Mouse (Mus musculus) MEL (cell line): Measurements from ENCODE around the gene Abt1. TPM values are rescaled to one million over a fixed set of nuclear protein-coding genes. Genes with fewer than 3 reads are reported as not detected.

ENCODE experiments used
- DNase-seq: peaks from one replicate; pipeline ENCODE4 v3.0.0; 2011; ENCODE audit warnings: low read depth, low spot score
- H3K27ac ChIP-seq: 2 replicates; pipeline ENCODE4 v1.5.1; 2012; ENCODE audit warnings: low read depth, mild to moderate bottlenecking, control low read depth, low read length, moderate library complexity; ENCODE audit not compliant: control insufficient read depth
- H3K27me3 ChIP-seq, 2 experiments: fragments of 150-350 bp in 1 of 2; sonication (generic) in 1 of 2; 2 replicates each; pipeline ENCODE4 v1.6.1; 2012; ENCODE audit warnings: low read length in 2 of 2, mild to moderate bottlenecking in 2 of 2, improper control_type of control experiment in 1 of 2, moderate library complexity in 1 of 2; ENCODE audit not compliant: insufficient read depth in 2 of 2, control insufficient read depth in 1 of 2
- H3K36me3 ChIP-seq, 2 experiments: 2 replicates each; pipeline ENCODE4 v1.6.1; 2012 to 2014; ENCODE audit warnings: low read length in 2 of 2, improper control_type of control experiment in 1 of 2, inconsistent platforms in 1 of 2, mild to moderate bottlenecking in 1 of 2; ENCODE audit not compliant: insufficient read depth in 2 of 2, control insufficient read depth in 1 of 2
- H3K4me1 ChIP-seq, 2 experiments: fragments of 150-350 bp in 1 of 2; sonication (generic) in 1 of 2; 2 replicates each; pipeline ENCODE4 v1.6.1; 2012; ENCODE audit warnings: low read length in 2 of 2, improper control_type of control experiment in 1 of 2, mild to moderate bottlenecking in 1 of 2; ENCODE audit not compliant: insufficient read depth in 2 of 2, control insufficient read depth in 1 of 2
- H3K4me3 ChIP-seq, 2 experiments: fragments of 150-350 bp in 1 of 2; sonication (generic) in 1 of 2; 2 replicates each; pipeline ENCODE4 v1.5.1; 2012; ENCODE audit warnings: low read depth in 2 of 2, low read length in 2 of 2, mild to moderate bottlenecking in 2 of 2, moderate library complexity in 2 of 2, control low read depth in 1 of 2, improper control_type of control experiment in 1 of 2; ENCODE audit not compliant: control insufficient read depth in 1 of 2, insufficient read depth in 1 of 2
- H3K79me2 ChIP-seq: 2 replicates; pipeline ENCODE4 v1.6.1; 2012; ENCODE audit warnings: mild to moderate bottlenecking, low read length, moderate library complexity; ENCODE audit not compliant: control insufficient read depth, poor library complexity, insufficient read depth
- H3K9ac ChIP-seq: 2 replicates; pipeline ENCODE4 v1.6.1; 2012; ENCODE audit warnings: low read depth, mild to moderate bottlenecking, control low read depth, low read length, moderate library complexity; ENCODE audit not compliant: control insufficient read depth, poor library complexity, severe bottlenecking
- H3K9me3 ChIP-seq: fragments of 150-350 bp; sonication (generic); replicated peaks from 2 replicates; pipeline ENCODE4 v1.6.1; 2012; ENCODE audit warnings: mild to moderate bottlenecking, low read length, improper control_type of control experiment, moderate library complexity; ENCODE audit not compliant: insufficient read depth
- CHD1 ChIP-seq: IDR thresholded peaks from 2 replicates; pipeline ENCODE4 v1.6.1; 2012; ENCODE audit warnings: low read depth, mild to moderate bottlenecking, inconsistent platforms, low read length, improper control_type of control experiment
- E2F4 ChIP-seq: IDR thresholded peaks from 2 replicates; pipeline ENCODE4 v1.6.1; 2011; ENCODE audit warnings: low read depth, low read length, improper control_type of control experiment, borderline replicate concordance
- EP300 ChIP-seq, 2 experiments: IDR thresholded peaks; 2 replicates each; pipeline ENCODE4 v1.6.1; 2011; ENCODE audit warnings: improper control_type of control experiment in 2 of 2, low read length in 2 of 2, low read depth in 1 of 2, mild to moderate bottlenecking in 1 of 2
- GABPA ChIP-seq: IDR thresholded peaks from 2 replicates; pipeline ENCODE4 v1.6.1; 2012; ENCODE audit warnings: low read depth, mild to moderate bottlenecking, inconsistent platforms, low read length, improper control_type of control experiment, moderate library complexity
- GATA1 ChIP-seq: IDR thresholded peaks from 2 replicates; pipeline ENCODE4 v1.6.1; 2011; ENCODE audit warnings: low read depth, low read length, improper control_type of control experiment
- MAX ChIP-seq: IDR thresholded peaks from 2 replicates; pipeline ENCODE4 v1.6.1; 2011; ENCODE audit warnings: low read length, improper control_type of control experiment
- MEF2A ChIP-seq: IDR thresholded peaks from 2 replicates; pipeline ENCODE4 v1.6.1; 2014; ENCODE audit warnings: low read depth, mild to moderate bottlenecking, inconsistent platforms, low read length, improper control_type of control experiment; ENCODE audit not compliant: poor library complexity, insufficient replicate concordance, severe bottlenecking; ENCODE audit errors: extremely low read depth
- MXI1 ChIP-seq: IDR thresholded peaks from 2 replicates; pipeline ENCODE4 v1.6.1; 2011; ENCODE audit warnings: mild to moderate bottlenecking, low read depth, low read length, improper control_type of control experiment
- MYC ChIP-seq: IDR thresholded peaks from 2 replicates; pipeline ENCODE4 v1.6.1; 2011; ENCODE audit warnings: low read depth, mild to moderate bottlenecking, low read length, improper control_type of control experiment, moderate library complexity
- NELFE ChIP-seq: IDR thresholded peaks from 2 replicates; pipeline ENCODE4 v1.6.1; 2011; ENCODE audit warnings: low read depth, low read length, improper control_type of control experiment
- RCOR1 ChIP-seq: IDR thresholded peaks from 2 replicates; pipeline ENCODE4 v1.6.1; 2012; ENCODE audit warnings: low read depth, mild to moderate bottlenecking, inconsistent platforms, low read length, improper control_type of control experiment
- TAL1 ChIP-seq: IDR thresholded peaks from 2 replicates; pipeline ENCODE4 v1.6.1; 2012; ENCODE audit warnings: mild to moderate bottlenecking, inconsistent platforms, low read length, moderate library complexity, mixed read lengths
- TBP ChIP-seq: IDR thresholded peaks from 2 replicates; pipeline ENCODE4 v1.8.0; 2011; ENCODE audit warnings: low read depth, low read length, improper control_type of control experiment
- USF2 ChIP-seq, 2 experiments: IDR thresholded peaks; 2 replicates each; pipeline ENCODE4 v1.6.1; 2011 to 2012; ENCODE audit warnings: improper control_type of control experiment in 2 of 2, low read length in 2 of 2, borderline replicate concordance in 1 of 2, inconsistent platforms in 1 of 2, low read depth in 1 of 2, mild to moderate bottlenecking in 1 of 2; ENCODE audit not compliant: insufficient read depth in 1 of 2
- ZC3H11A ChIP-seq: IDR thresholded peaks from 2 replicates; pipeline ENCODE4 v1.6.1; 2012; ENCODE audit warnings: low read depth, mild to moderate bottlenecking, inconsistent platforms, low read length, improper control_type of control experiment
- ZKSCAN1 ChIP-seq: IDR thresholded peaks from 2 replicates; pipeline ENCODE4 v1.6.1; 2012; ENCODE audit warnings: low read depth, mild to moderate bottlenecking, inconsistent platforms, low read length, improper control_type of control experiment, moderate library complexity
- polyA plus RNA-seq, 2 experiments: library from polyadenylated mRNA; stranded (reverse) in 1 of 2; unstranded in 1 of 2; fragments of >175 nt in 1 of 2; fragments of >200 nt in 1 of 2; gene quantifications; 2 replicates each; pipeline versions ENCODE4 v1.2.1 to v1.2.4; 2012; ENCODE audit warnings: low replicate concordance in 2 of 2, low read depth in 1 of 2; ENCODE audit not compliant: insufficient read length in 2 of 2, insufficient read depth in 1 of 2, missing spikeins in 1 of 2
- total RNA-seq: library from RNA; depleted of rRNA; stranded (reverse); fragments of 300-350 nt; gene quantifications from 2 replicates; pipeline ENCODE4 v1.2.3, GENCODE M21; 2012

Abt1 gene
- total and polyA plus RNA-seq, 3 experiments: 14.2 to 16.2 TPM; not detected in 1

- H3K27ac ChIP-seq: peak overlapping the region; percentile 52
- no peaks in the 10 kb centered on the region for H3K27me3 ChIP-seq
- no peaks in the 10 kb centered on the region for H3K9me3 ChIP-seq
- H3K36me3 ChIP-seq: no peaks in the 10 kb centered on the region
- peaks cover 0 to 4% of the 10 kb centered on the region in 2 experiments; a peak in 1 of 4 replicates for H3K4me1 ChIP-seq
- no peak for TF ChIP-seq CHD1
- TF ChIP-seq EP300 (IDR thresholded peaks at IDR 0.05; ENCODE audit: low read depth in 1 of 2, low read length in 2 of 2): no peak
- TF ChIP-seq NELFE: no peak
- TF ChIP-seq E2F4: no peak
- TF ChIP-seq TAL1: no peak
- no peak for TF ChIP-seq MXI1
- TF ChIP-seq GABPA: no peak
- TF ChIP-seq MAX: no peak
- TF ChIP-seq GATA1: no peak
- TF ChIP-seq, all 39 proteins: peak for 0
- H3K9ac ChIP-seq: peak overlapping the region; percentile 66
- peak; percentile 77 for DNase-seq
- H3K79me2 ChIP-seq: no peaks in the 10 kb centered on the region; the same call in 1 of the 2 replicates
- peak overlapping the region; percentile 65 to 83 for H3K4me3 ChIP-seq
Observed at GRCm38 (mm10) chr13:23435241-23435640, 11.6 kb upstream of the Abt1 start.

DNA sequence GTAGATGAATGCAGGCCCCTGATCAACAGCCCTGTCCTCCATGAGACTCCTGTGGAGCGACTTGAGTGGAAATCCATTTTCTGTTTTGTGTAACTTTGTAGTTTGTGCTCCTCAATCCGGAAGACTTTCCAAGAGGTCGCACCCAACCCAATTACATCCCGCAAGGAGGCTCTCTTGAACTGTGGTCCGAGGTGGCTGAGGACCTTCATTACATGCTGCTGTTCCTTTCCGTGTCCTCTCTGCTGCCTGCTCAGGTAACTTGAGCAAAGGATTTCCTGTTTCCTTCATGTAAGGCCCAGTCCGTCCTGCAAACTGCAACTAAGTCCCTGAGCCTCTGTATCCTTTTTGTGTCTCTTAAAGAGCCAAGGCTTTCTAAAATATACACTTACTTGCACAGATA, 10.8 kb upstream of the Abt1 start:
- peak overlapping the region; percentile 65 to 72 for H3K4me3 ChIP-seq
- H3K4me1 ChIP-seq: no peaks in the 10 kb centered on the region
- H3K79me2 ChIP-seq: no peaks in the 10 kb centered on the region; the same call in 1 of the 2 replicates
- peak overlapping the region; percentile 68 for H3K9ac ChIP-seq
- peak overlapping the region; percentile 64 for H3K27ac ChIP-seq
- H3K27me3 ChIP-seq: no peaks in the 10 kb centered on the region
- H3K36me3 ChIP-seq: no peaks in the 10 kb centered on the region
- peak; percentile 71; the same call in 1 of the 2 replicates for TF ChIP-seq TBP
- no peak for TF ChIP-seq MEF2A
- no peaks in the 10 kb centered on the region for H3K9me3 ChIP-seq
- DNase-seq: peak; percentile 81

GRCm38 (mm10) chr13:23433801-23434200, 10.1 kb upstream of the Abt1 start:
- Histone ChIP-seq H3K9ac (peak overlapping the region; percentile 70), H3K36me3 (peaks cover 0 to 4% of the 10 kb centered on the region in 2 experiments; a peak in 1 of 4 replicates), H3K9me3 (no peaks in the 10 kb centered on the region), H3K79me2 (no peaks in the 10 kb centered on the region; the same call in 1 of the 2 replicates), H3K27ac (no peak overlapping the region), H3K4me3 (peak overlapping the region; percentile 62 to 65), H3K4me1 (no peaks in the 10 kb centered on the region; a peak in 2 of 4 replicates)
- DNase-seq: peak; percentile 54
- TF ChIP-seq RCOR1 (no peak), MYC (no peak), E2F4 (no peak), GATA1 (no peak), ZKSCAN1 (no peak), USF2 (IDR thresholded peaks at IDR 0.05; ENCODE audit: borderline replicate concordance in 1 of 2, insufficient read depth in 1 of 2, low read depth in 1 of 2, low read length in 2 of 2) (no peak), TBP (no peak), ZC3H11A (no peak)
- TF ChIP-seq, all 39 proteins: peak for 0
- no peaks in the 10 kb centered on the region for H3K27me3 ChIP-seq
